11 mouse cellular contexts compared by ENCODE assay signal in the genomic region with DNA sequence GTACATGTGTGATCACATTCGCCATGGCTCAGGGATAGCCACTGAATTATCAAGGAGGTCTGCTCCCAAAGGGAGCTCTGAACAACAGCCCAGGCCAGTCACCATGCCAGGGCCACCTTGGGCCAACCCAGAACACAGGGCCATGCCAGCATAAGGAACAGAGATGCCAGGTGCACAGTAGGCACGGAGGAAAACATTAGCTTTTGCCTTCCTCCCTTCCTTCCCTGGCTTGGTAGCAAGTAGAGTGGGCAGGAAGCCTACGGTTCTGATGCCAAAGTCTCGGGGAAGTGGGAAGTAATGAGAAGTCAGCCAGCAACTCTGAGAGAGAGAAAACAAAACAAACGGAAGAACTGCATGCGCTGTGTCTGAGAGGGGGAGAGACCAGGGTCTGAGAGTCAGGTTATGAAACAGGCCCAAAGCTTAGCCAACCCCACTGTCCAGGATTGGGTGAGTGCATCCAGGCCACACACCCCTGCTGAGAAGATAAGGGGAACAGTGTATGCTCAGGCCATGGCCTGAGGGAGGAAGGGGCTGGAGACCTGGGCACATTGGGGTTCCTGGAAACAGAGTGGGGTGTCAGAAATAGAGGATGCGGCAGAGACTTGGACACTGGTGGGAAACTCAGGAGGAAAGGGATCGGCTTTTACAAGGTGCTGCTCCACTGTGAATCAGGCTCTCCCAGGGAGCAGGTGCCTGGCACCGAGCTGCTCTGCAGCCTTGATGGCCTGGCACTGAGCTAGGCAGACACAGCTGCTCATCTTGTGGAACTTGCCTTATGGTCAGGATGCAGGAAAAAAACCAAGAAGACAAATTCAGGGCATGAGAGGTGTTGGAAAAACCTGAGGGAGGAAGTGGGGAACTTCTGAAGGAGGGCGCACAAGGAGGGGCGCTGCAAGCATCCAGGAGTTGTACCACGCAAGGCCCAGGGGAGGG. TPM values are rescaled to one million over a fixed set of nuclear protein-coding genes. Genes with fewer than 3 reads are reported as not detected.
DNase-seq lines count a peak whose midpoint lies in the region; ATAC-seq and TF ChIP-seq lines count a peak whose summit lies in the region.
"Had no signal": no experiment of that assay in that cellular context is flagged by ENCODE, and none has a peak within 500 bp of the region (broad histone marks: within the 10 kb centered on the region; RNA-seq: fewer than 3 reads in every experiment).

No protein-coding gene starts in this region.

- no peak overlapping the region for H3K4me3 ChIP-seq in left cerebral cortex, adult 2 months
- H3K4me3 ChIP-seq: heart, embryonic 13.5 days; liver, embryonic 13.5 days had no signal

- no peak for TF ChIP-seq CTCF in left cerebral cortex, adult 2 months (IDR thresholded peaks at IDR 0.05)

- intact Hi-C loops in left cerebral cortex, adult 2 months (cut with DNase I), result loop anchor here (1.0 kb wide), 1 partner anchor 16 kb away; no protein-coding TSS in a partner anchor
- intact Hi-C loops in left cerebral cortex, postnatal 4 days (cut with DNase I), result no loop called here

- H3K27ac ChIP-seq in left cerebral cortex, adult 2 months, result peak overlapping the region; percentile 86
- H3K27ac ChIP-seq: heart, embryonic 13.5 days; liver, embryonic 13.5 days; macrophage; stomach, postnatal 0 days had no signal

- ATAC-seq in common myeloid progenitor, adult 5-6 weeks (replicated peaks; ENCODE audit: low read depth, poor library complexity, severe bottlenecking), result peak; percentile 51; the same call in 1 of the 2 replicates

- no peak for DNase-seq in left cerebral cortex, adult 2 months (ENCODE audit: extremely low spot score in 1 of 2, low spot score in 2 of 2)
- no peak for DNase-seq in left cerebral cortex, adult 8-10 months (ENCODE audit: low spot score in 2 of 2)
- DNase-seq in cerebellum, adult 11-12 months, result peak; percentile 98
- DNase-seq in left cerebral cortex, postnatal 4 days, result peak; percentile 62
- DNase-seq in kidney, postnatal 14 days, result no peak
- no peak for DNase-seq in thymus, adult 18-20 months
- DNase-seq: liver, embryonic 13.5 days had no signal

RNA-seq across cellular contexts. Expression of a gene that starts 36.4 kb away (rescaled TPM):
- 100 to 1,000 TPM; 300 to 320 TPM for total RNA-seq in left cerebral cortex, adult 2 months (2021)
- 100 to 1,000 TPM; 208 to 264 (median 232) TPM for total RNA-seq in left cerebral cortex, adult 8-10 months (2022)
- total RNA-seq in common myeloid progenitor, adult 5-6 weeks (2017), result 3.5 and 4.0 TPM in 2 replicates
- total RNA-seq in left cerebral cortex, postnatal 4 days (2021), result 10 to 100 TPM; 70.4 to 74.5 TPM

RNA-seq across cellular contexts. Expression of a gene that starts 59.4 kb away (rescaled TPM):
- 10 to 100 TPM; 31.0 to 31.8 TPM for total RNA-seq in left cerebral cortex, adult 2 months (2021)
- total RNA-seq in left cerebral cortex, adult 8-10 months (2022), result 10 to 100 TPM; 34.9 to 41.9 (median 39.3) TPM
- 60.8 and 79.3 TPM in 2 replicates for total RNA-seq in common myeloid progenitor, adult 5-6 weeks (2017)
- 10 to 100 TPM; 46.1 to 50.1 TPM for total RNA-seq in left cerebral cortex, postnatal 4 days (2021)

Comparison
In these comparisons a context has a peak if more than half of its experiments do, and no peak if none do; other contexts are left out.
1. DNase-seq: peak in cerebellum, adult 11-12 months (single experiment) and left cerebral cortex, postnatal 4 days (single experiment); none in left cerebral cortex, adult 2 months (0 of 2), left cerebral cortex, adult 8-10 months (0 of 2), kidney, postnatal 14 days (single experiment) and thymus, adult 18-20 months (0 of 2).
2. RNA of a gene that starts 36.4 kb away (total RNA-seq): 300 to 320 TPM in left cerebral cortex, adult 2 months, 208 to 264 TPM in left cerebral cortex, adult 8-10 months and 70.4 to 74.5 TPM in left cerebral cortex, postnatal 4 days; 3.5 to 4.0 TPM in common myeloid progenitor, adult 5-6 weeks; every median in the first group is over 10 times any median in the second.